Mouse (Mus musculus) layer of hippocampus, postnatal 36 days (tissue): Measurements from ENCODE around the gene Mdga2. TPM values are rescaled to one million over a fixed set of nuclear protein-coding genes. Genes with fewer than 3 reads are reported as not detected.

Source experiments
- DNase-seq, 2 experiments: peaks; one replicate each; pipeline ENCODE4 v3.0.0; 2022
- total RNA-seq, 2 experiments: library from RNA; stranded (reverse); gene quantifications; 2 replicates each; pipeline ENCODE4 v1.2.3; 2021

The Mdga2 gene
- total RNA-seq, 2 experiments from 2014 or later = 46.3 to 54.0 TPM

- no peak for DNase-seq
These were observed 165.7 kb downstream of the Mdga2 start for GRCm38 (mm10) chr12:67056621-67057020.

- peak; percentile 18 to 25 for DNase-seq
These were observed 177.1 kb downstream of the Mdga2 start for GRCm38 (mm10) chr12:67045099-67045750.

DNA sequence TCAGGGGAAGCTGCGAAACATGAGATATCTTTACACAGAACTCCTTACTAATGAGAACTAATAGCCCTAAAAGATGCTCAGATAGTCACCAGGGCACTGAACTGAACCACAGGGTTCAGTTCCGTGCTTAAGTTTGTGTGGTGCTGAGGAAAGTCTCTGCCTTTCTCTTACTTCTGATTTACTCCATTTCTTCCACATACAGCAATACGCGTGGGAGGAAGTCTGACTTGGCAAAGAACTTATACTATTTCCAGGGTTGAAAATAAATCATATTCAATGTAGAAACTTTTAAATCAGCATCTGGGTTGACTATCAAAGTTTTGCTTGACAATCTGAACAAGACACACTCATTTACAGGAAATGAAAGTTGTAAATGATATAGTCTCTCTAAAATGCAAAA lies 180.5 kb downstream of the Mdga2 start:
- DNase-seq = no peak

GRCm38 (mm10) chr12:67035509-67036261 lies 186.7 kb downstream of the Mdga2 start:
- DNase-seq = no peak

GRCm38 (mm10) chr12:67017192-67017591 lies 205.2 kb downstream of the Mdga2 start:
- no peak for DNase-seq

DNA sequence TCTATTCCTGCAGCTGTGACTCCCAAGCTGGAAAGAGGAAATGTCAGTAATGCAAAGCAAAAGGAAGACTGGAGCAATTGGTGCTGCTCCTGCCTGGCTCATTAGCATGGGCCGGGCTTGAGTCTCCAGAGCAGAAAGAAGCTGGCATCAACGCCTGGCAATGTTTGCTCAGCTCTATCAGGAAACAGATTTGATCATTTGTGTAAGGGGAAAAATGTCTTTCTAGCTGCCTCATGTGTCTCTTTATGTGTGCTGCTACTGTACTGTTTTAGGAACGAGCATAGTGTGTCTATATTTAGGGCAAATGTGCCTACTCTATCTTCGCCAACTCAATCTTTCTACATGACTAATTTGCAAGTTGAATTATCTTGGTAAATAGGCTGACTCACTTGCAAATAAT lies 211.0 kb downstream of the Mdga2 start:
- peak; percentile 45 to 50 for DNase-seq

- DNase-seq = no peak
These were observed 212.0 kb downstream of the Mdga2 start for GRCm38 (mm10) chr12:67010318-67010717.

- DNase-seq = no peak
These were observed 213.2 kb downstream of the Mdga2 start for GRCm38 (mm10) chr12:67009191-67009590.

- no peak for DNase-seq
These were observed 268.2 kb downstream of the Mdga2 start for GRCm38 (mm10) chr12:66954129-66954528.

DNA sequence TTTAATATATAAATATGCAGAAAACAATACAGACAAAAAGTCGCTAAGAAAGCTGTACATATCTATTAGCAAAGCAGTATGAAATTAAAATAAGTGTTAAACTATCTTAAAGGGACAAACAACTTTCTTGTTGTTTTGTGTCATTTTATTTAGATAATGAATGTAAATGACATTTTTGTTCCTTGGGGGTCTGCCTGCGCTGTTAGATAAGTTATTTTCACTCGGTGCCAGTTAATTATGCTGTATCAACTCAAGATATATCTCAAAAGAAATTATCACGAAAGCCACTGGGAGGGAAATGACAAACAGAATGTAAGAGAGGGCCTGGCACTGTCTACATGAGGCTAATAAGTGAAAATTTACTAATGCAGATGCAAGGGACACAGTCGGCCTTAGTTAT lies 306.6 kb downstream of the Mdga2 start:
- no peak for DNase-seq

- DNase-seq = no peak
These were observed 323.0 kb downstream of the Mdga2 start for GRCm38 (mm10) chr12:66899366-66899765.

DNA sequence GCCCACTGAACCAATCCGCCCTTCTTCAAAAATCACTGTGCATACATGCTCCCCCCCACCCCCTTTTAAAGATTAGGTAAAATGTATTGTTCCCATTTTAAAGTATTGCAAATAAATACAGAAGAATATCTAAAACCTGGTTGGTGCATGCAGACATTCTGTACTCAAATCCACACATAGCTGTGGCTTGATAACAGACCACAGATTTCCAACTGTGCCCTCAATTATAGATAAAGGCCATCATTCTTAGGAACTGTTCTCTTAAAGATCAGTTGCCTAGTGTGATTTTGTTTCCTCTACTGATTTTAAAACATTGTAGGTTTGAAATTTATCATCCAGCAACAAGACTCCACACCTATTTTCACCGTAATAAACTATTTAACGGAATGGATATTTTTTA lies 325.6 kb downstream of the Mdga2 start:
- no peak for DNase-seq

DNA sequence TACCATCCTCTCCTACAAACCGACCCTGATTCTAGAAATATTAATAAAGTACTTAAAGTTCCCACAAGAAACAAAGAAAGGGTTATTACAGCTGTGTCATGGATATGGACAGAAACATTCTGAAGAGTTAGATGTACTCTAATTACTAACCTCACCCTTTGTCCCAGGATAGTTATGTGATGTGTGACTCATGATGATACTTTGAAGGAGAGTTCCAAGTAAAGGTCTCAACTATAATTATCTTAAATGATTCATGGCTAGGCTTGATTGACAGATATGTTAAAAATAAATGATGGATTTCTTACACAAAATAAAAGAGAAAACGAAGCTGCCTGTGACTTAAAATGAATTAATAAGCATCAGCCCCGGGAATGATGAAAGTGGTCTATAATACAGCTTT lies 332.1 kb downstream of the Mdga2 start:
- no peak for DNase-seq

GRCm38 (mm10) chr12:66889276-66889675 lies 333.1 kb downstream of the Mdga2 start:
- DNase-seq = no peak

GRCm38 (mm10) chr12:66888636-66889035 lies 333.7 kb downstream of the Mdga2 start:
- no peak for DNase-seq

GRCm38 (mm10) chr12:66866199-66866598 lies 356.1 kb downstream of the Mdga2 start:
- DNase-seq = no peak

DNA sequence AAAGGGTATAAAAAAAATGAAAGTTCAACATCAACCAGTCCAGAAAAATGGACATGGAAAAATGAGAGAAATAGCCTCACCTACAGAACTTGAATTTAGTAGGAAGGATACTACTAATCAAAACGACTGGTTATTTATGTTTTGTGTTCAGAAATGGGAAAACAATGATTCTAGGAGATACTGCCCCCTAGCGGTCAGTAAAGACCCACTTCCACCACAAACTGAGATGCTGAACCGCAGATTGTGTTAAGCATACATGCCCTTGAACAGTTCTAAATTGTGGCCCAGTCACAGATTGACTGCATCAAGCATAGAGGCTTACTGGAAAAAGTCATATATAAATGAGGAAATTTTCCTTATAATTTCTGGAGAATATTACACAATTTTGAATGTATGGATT lies 369.2 kb downstream of the Mdga2 start:
- no peak for DNase-seq

GRCm38 (mm10) chr12:66840336-66840735 lies 382.0 kb downstream of the Mdga2 start:
- DNase-seq = no peak

DNA sequence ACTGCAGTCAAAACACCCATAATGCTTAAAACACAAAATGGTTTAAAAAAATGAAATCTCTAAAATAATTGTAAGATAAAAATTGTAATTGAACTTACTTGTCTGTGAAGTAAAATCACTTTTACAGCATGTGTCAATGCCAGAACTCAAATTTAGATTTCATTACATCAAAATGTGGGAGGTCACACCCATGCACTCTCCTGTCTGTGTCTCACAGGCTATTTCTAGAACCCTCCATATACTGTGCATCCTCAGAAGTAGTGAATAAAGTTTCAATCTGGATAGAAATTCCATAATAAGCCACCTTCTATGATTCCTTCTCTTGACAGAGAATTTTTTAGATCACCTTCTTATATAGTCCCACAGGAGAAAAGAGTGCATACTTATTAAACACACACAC lies 466.7 kb downstream of the Mdga2 start:
- no peak for DNase-seq

DNA sequence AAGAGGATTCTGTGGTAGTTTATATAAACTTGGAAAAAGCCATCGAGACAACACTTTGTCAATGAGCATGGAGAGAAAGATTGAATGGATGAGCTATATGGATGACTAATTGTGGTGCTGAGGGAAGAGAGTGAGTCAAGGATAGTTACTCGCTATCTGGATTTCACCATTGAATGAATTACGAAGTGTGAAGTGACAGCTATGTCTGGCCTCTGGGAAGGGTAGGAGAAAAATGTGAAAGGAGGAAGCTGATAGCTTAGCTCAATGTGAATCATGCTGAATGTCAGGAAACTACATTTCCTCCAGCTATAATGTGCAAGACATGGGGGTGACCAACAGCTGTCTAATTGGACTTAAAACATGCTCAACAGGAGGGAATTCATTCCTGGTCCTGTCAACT lies 487.8 kb downstream of the Mdga2 start:
- no peak for DNase-seq

DNA sequence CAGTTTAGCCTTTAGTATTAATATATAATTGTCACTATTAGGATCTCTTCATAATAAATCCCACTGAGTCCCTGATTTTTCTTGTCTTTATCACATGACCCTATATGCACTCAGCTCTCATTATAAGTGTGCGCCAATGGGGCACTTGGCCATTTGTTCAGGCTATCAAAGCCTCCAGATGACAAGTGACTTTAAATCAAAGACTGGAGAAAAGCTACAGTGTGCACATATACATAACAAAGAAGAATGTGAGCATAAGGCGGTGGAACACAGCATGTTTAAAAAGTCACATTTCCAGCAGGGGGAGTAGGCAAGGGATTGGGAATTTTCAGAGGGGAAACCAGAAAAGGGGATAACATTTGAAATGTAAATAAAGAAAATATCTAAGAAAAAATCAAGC lies 497.9 kb downstream of the Mdga2 start:
- DNase-seq = no peak

DNA sequence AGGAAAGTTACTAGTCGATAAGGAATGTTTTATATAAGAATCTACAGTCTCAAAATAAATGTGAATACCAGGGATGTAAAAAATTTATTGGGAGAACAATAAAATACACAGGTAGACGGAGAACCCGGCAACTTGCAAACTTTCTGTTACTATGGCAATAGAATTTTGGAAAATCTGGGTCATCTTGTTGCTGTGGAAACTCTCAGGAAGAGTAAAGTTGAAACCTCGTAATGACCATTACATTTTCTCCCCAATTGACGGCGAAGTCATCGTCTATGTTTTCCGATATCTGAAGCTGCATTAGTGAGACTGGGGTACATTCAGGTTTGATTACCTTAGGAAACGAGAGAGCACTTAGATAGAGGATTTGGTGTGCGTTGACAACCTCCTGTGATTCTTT lies 514.0 kb downstream of the Mdga2 start:
- DNase-seq = no peak

GRCm38 (mm10) chr12:66707431-66707830 lies 514.9 kb downstream of the Mdga2 start:
- DNase-seq = no peak

GRCm38 (mm10) chr12:66705015-66705414 lies 517.3 kb downstream of the Mdga2 start:
- no peak for DNase-seq
